Comparison of ENCODE assay signal across 24 mouse cellular contexts in the genomic region with DNA sequence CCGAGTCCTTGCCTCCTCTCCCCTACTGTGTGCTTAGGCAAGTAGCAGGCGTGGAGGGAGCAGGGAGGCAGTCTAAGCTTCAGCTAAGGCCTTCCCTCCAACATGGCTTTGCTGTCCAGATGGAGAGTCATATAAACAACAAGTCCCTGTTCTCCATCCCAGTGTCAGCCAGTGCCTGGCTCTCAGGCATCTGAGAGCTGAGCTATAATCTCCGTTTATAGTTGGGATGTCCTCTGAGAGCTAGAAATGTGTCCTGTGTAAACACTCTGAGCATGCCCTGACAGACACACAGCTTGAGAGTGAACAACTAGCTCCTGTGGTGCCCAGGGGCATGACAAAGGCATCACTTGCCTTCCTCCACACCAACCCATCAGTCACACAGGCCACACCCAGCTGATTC. TPM values are rescaled to one million over a fixed set of nuclear protein-coding genes. Genes with fewer than 3 reads are reported as not detected.
DNase-seq lines count a peak whose midpoint lies in the region; ATAC-seq and TF ChIP-seq lines count a peak whose summit lies in the region.
"Had no signal": no experiment of that assay in that cellular context is flagged by ENCODE, and none has a peak within 500 bp of the region (broad histone marks: within the 10 kb centered on the region; RNA-seq: fewer than 3 reads in every experiment).

No protein-coding gene starts in this region.

- H3K4me1 ChIP-seq in limb, embryonic 10.5 days: peaks cover 19% of the 10 kb centered on the region
- H3K4me1 ChIP-seq: forebrain, embryonic 12.5 days; heart, embryonic 13.5 days; hindbrain, embryonic 12.5 days had no signal

- 0 out of 2 replicates have a peak, but pooled peaks have one; percentile 17 for ATAC-seq in monocyte, adult 5-6 weeks (replicated peaks; ENCODE audit: insufficient number of reproducible peaks, low FRiP score, low TSS enrichment, poor library complexity, severe bottlenecking)
- ATAC-seq: activated CD4-positive, CD25-positive, alpha-beta regulatory T cell, adult 4 months; forebrain, embryonic 16.5 days; hindbrain, postnatal 0 days; Patski had no signal

- no peaks in the 10 kb centered on the region for H3K27me3 ChIP-seq in limb, embryonic 10.5 days (ENCODE audit: low read depth, poor library complexity, severe bottlenecking)
- H3K27me3 ChIP-seq: embryonic facial prominence, embryonic 13.5 days; forebrain, embryonic 12.5 days; heart, embryonic 13.5 days; hindbrain, embryonic 12.5 days had no signal

- no peaks in the 10 kb centered on the region for H3K36me3 ChIP-seq in limb, embryonic 10.5 days
- H3K36me3 ChIP-seq: embryonic facial prominence, embryonic 13.5 days; forebrain, embryonic 12.5 days; heart, embryonic 13.5 days; hindbrain, embryonic 12.5 days had no signal

- 58% methylated on average over 3 of the region's 3 CpGs for WGBS in limb, embryonic 10.5 days

- TF ChIP-seq CTCF in layer of hippocampus, adult 2 months (conservative IDR thresholded peaks at IDR 0.05): no peak

- H3K4me3 ChIP-seq in layer of hippocampus, adult 2 months: no peak overlapping the region
- no peak overlapping the region for H3K4me3 ChIP-seq in limb, embryonic 10.5 days
- H3K4me3 ChIP-seq: embryonic facial prominence, embryonic 13.5 days; forebrain, embryonic 12.5 days; gastrocnemius, adult 2 months; heart, embryonic 13.5 days; hindbrain, embryonic 12.5 days had no signal

- H3K27ac ChIP-seq in layer of hippocampus, adult 2 months: peak overlapping the region; percentile 74; the same call in 1 of the 2 replicates
- no peak overlapping the region for H3K27ac ChIP-seq in limb, embryonic 10.5 days
- H3K27ac ChIP-seq: embryonic facial prominence, embryonic 13.5 days; forebrain, embryonic 12.5 days; gastrocnemius, adult 2 months; heart, embryonic 13.5 days; hindbrain, embryonic 12.5 days; hindbrain, postnatal 0 days had no signal

- DNase-seq in layer of hippocampus, adult 2 months (ENCODE audit: low spot score in 2 of 2): no peak
- no peak for DNase-seq in layer of hippocampus, postnatal 25 days (ENCODE audit: extremely low spot score in 1 of 2, low spot score in 1 of 2)
- DNase-seq in right cerebral cortex, adult 18-20 months: peak; percentile 15
- no peak for DNase-seq in right cerebral cortex, postnatal 14 days
- DNase-seq in yolk sac, embryonic 10.5 days (ENCODE audit: low spot score): peak; percentile 36
- DNase-seq in limb, embryonic 10.5 days (ENCODE audit: low spot score): no peak
- DNase-seq: adrenal gland, postnatal 14 days; cerebellum, adult 18-20 months; cerebellum, postnatal 10 days; embryo, embryonic 11 days; gastrocnemius, adult 2 months; gastrocnemius, postnatal 25 days; heart, postnatal 4 days had no signal

- no peaks in the 10 kb centered on the region for H3K9me3 ChIP-seq in limb, embryonic 10.5 days (replicated peaks)
- H3K9me3 ChIP-seq: embryonic facial prominence, embryonic 13.5 days; forebrain, embryonic 12.5 days; heart, embryonic 13.5 days; hindbrain, embryonic 12.5 days had no signal

RNA-seq across cellular contexts. Expression of a gene that starts 39.0 kb away (rescaled TPM):
- total RNA-seq in layer of hippocampus, adult 2 months (2021): 100 to 1,000 TPM; 115 to 119 TPM
- total RNA-seq in layer of hippocampus, postnatal 25 days (2021): 100 to 1,000 TPM; 107 to 115 TPM
- total RNA-seq in monocyte, adult 5-6 weeks (2017): not detected in 3 replicates
- polyA plus RNA-seq in limb, embryonic 10.5 days (2016; fragmentation: Nextera tagmentation; extraction: Ambion mirVana): 0.30 and 0.99 TPM in 2 replicates
- total RNA-seq: CH12.LX; granulocyte monocyte progenitor cell, adult 5-6 weeks had no signal

RNA-seq across cellular contexts. Expression of a gene that starts 55.3 kb away (rescaled TPM):
- total RNA-seq in layer of hippocampus, adult 2 months (2021): 10 to 100 TPM; 46.6 to 48.5 TPM
- total RNA-seq in layer of hippocampus, postnatal 25 days (2021): 10 to 100 TPM; 48.6 to 51.2 TPM
- not detected in 3 replicates for total RNA-seq in monocyte, adult 5-6 weeks (2017)
- polyA plus RNA-seq in limb, embryonic 10.5 days (2016; fragmentation: Nextera tagmentation; extraction: Ambion mirVana): 4.3 and 6.8 TPM in 2 replicates
- total RNA-seq: CH12.LX had no signal
- polyA plus RNA-seq: activated CD4-positive, CD25-positive, alpha-beta regulatory T cell, adult 4 months had no signal

Comparison
In these comparisons a context has a peak if more than half of its experiments do, and no peak if none do; other contexts are left out.
1. DNase-seq: peak in right cerebral cortex, adult 18-20 months (single experiment) and yolk sac, embryonic 10.5 days (single experiment); none in layer of hippocampus, adult 2 months (0 of 2), layer of hippocampus, postnatal 25 days (0 of 2), right cerebral cortex, postnatal 14 days (single experiment) and limb, embryonic 10.5 days (single experiment).
2. RNA of a gene that starts 39.0 kb away (total RNA-seq): 115 to 119 TPM in layer of hippocampus, adult 2 months and 107 to 115 TPM in layer of hippocampus, postnatal 25 days; not detected in monocyte, adult 5-6 weeks; every median in the first group is over 100 times any median in the second.
3. RNA of a gene that starts 55.3 kb away (total RNA-seq): 48.6 to 51.2 TPM in layer of hippocampus, postnatal 25 days and 46.6 to 48.5 TPM in layer of hippocampus, adult 2 months; not detected in monocyte, adult 5-6 weeks; every median in the first group is over 10 times any median in the second.